Mouse (Mus musculus) forelimb bud, embryonic 11.5 days (tissue): Measurements from ENCODE around the gene Mok.

ENCODE experiments used
- DNase-seq: peaks from one replicate; pipeline ENCODE4 v3.0.0-alpha.2; 2012; ENCODE audit warnings: low read depth, low spot score

Mok gene

GRCm38 (mm10) chr12:110813132-110813531, 27.6 kb downstream of the Mok start:
- no peak for DNase-seq

DNA sequence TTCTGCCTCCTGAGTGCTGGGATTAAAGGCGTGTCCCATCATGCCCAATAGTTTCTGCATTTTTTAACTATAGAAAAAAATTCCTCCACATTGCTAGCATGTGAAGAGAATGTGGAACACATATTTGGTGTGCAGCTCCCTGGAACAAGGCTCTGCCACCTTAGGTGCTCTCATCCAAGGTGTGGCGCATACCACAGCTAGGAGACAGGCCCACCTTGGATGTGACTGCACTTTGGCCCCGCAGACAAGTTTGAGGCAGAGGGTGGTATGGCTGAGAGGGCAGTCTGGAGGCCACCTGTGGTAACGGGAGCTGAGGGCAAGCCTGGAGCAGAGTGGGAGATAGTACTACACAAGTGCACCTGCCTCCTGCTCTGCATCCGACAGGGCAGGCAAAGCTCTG, 31.9 kb downstream of the Mok start:
- no peak for DNase-seq

DNA sequence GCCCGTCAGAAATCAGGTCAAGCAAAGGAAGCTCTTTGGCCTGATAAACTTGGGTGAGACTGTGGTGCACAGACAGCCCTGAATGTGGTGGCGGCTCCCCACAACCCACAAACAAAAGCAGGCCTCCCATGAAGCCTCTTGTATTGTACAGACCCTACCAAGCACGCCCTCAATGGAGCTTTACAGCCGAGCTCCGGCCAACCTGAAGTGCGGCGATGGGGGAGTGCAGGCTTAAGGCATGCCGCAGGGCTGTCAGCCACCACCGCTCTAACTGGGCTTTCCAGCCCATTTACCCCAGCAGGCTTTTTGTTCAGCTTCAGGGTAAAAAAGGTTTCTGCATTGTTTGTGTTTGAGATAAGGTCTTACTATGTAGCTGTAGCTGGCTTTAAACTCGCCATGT, 32.3 kb downstream of the Mok start:
- no peak for DNase-seq

DNA sequence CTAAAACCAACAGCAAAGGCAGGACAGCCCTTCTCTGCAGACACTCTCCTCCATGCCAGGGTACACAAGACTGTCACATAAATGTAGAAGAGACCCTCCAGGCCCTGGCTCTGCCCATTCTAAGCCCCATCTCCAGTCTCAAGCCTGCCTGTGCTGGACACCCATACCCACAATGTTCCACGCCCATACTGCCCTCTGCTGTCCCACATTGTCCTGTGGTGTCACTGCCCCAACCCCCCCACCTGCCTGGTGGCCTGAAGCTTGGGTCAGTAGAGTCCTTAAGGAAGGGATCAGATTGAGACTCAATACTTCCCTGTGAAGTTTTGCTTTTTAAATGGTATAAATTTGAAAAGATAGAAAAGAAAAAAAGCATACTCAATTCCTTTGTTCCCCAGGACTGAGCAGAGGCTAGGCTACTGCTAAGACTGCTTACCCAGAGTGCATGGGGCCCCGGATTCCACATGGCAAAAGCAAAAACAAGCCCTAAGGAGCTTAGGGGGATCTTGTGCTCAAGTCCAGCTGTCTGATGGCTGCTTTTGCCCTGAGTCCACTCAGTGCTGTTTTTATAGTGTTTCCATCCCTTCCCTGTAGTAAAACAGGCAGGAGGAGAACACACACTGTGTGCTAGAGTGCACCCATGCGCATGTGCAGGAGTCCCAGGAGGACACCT, 34.3 kb downstream of the Mok start:
- no peak for DNase-seq

DNA sequence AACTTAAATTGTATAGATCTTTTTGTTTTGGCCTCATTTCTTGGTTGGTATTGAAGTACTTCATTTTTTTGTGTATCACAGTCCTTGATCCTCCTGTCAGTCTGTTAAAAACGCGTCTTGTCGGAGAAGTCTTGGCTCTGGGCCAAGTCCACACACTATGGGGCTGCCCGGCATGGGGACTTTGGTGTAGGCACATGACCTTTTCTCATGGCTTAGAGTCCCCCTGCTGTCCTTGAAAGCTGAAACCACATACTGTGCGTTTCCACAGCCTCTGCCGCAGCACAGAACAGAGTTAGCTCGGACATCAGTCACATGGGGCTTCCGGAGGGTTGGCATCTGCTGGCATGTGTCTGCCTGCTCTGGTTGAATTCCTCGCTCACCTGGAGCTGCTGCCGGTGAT, 36.5 kb downstream of the Mok start:
- no peak for DNase-seq

GRCm38 (mm10) chr12:110802674-110803297, 38.0 kb downstream of the Mok start:
- no peak for DNase-seq

GRCm38 (mm10) chr12:110801876-110802464, 38.8 kb downstream of the Mok start:
- no peak for DNase-seq

GRCm38 (mm10) chr12:110799226-110799625, 41.5 kb downstream of the Mok start:
- DNase-seq = no peak

DNA sequence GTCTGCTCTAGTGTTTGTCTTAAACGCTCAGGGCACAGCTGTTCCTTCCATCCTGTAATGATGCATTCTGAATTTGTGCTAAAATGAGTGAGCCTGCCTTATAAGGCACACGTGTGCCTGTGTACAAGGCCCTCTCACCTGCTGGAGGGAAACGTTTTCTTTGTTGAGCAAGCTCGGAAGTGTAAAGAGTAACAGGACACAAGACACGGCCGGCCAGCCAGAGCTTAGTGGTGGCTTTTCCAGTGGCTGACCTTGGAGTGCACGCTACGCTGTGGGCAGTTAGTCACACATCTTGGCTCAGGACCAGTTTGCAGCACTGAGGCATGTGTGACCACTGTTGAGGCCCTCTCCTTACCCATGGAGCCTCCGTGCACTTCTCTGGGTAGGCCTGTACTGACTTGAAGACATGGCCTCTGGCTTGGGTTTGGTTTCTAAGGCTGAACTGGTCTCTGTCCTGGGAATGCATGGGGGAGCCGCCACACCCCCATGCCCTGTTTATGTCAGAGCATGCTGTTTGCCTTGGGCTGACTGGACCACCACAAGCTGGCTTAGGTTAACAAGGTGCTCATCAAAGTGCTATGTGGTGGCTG, 42.8 kb downstream of the Mok start:
- DNase-seq = no peak

GRCm38 (mm10) chr12:110797202-110797601, 43.5 kb downstream of the Mok start:
- no peak for DNase-seq

GRCm38 (mm10) chr12:110796748-110797147, 44.0 kb downstream of the Mok start:
- DNase-seq = no peak

GRCm38 (mm10) chr12:110795035-110795434, 45.7 kb downstream of the Mok start:
- DNase-seq = no peak

- no peak for DNase-seq
Measured at GRCm38 (mm10) chr12:110791026-110791425, 49.7 kb downstream of the Mok start.

GRCm38 (mm10) chr12:110790580-110790979, 50.2 kb downstream of the Mok start:
- no peak for DNase-seq

- no peak for DNase-seq
Measured at GRCm38 (mm10) chr12:110786243-110786642, 54.5 kb downstream of the Mok start.

DNA sequence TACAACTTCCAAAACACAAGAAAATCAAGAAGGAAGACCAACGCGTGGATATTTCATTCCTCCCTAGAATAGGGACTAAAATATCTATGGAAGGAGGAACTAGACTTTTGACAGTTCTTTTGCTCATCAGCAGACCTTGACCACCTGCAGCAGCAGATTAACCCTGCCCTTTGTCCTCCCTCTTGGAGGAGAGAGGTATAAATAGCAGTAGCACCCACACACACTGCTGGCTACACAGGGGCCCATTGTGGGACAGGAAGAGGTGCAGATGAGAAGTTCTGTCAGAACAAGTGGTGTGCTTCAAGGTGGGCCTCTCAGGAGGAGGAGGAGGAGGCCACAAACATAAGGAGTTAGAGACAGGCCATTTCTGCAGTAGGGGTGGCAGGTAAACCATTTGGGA, 56.5 kb downstream of the Mok start:
- no peak for DNase-seq

GRCm38 (mm10) chr12:110782278-110782677, 58.5 kb downstream of the Mok start:
- DNase-seq = no peak

- DNase-seq = no peak
Measured at GRCm38 (mm10) chr12:110781181-110781580, 59.6 kb downstream of the Mok start.

DNA sequence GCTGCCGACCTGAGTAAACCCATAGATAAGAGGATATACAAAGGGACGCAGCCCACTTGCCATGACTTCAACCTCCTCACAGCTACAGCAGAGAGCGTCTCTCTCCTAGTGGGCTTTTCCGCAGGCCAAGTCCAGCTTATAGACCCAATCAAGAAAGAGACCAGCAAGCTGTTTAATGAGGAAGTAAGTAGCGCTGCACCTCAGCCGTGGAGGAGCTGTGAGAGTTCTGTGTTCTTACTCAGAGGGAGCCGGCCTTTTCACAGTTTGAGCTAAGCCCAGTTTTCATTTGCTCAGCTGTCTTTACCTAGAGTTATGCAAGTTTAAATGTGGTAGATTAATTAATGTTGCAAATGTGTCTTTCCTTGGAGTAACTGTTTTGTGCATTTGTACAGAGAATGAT, 61.4 kb downstream of the Mok start:
- DNase-seq = no peak

DNA sequence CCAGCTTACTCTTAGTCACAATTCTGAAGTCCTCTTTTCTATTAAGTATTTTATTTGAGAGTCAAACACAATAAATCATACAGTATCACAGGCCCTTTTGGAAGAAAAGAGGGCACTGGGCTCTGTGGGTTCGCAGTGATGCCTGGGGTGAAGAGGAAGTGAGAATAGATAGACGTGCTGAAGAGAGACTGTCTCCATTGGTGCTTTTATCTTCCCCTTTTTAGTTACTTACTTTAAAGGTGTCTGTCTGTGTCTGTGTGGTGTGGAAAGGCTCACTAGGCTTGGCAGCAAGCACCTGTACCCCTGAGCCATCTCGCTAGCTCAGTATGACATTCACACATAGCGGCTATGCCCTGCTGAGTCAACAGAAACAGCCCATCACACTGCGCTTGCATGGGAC, 62.9 kb downstream of the Mok start:
- DNase-seq = no peak

- no peak for DNase-seq
Measured at GRCm38 (mm10) chr12:110775628-110776426, 64.9 kb downstream of the Mok start.

- no peak for DNase-seq
Measured at GRCm38 (mm10) chr12:110771961-110772360, 68.8 kb downstream of the Mok start.
